Mouse (Mus musculus) liver, embryonic 15.5 days (tissue): Measurements from ENCODE around the gene Ret. TPM values are rescaled to one million over a fixed set of nuclear protein-coding genes. Genes with fewer than 3 reads are reported as not detected.
A peak's percentile ranks its signal among the peaks of the same experiment; 100 is the strongest.

Source experiments
- ATAC-seq: fragments of 200-750 bp; cut with Nextera tagmentation; 2 replicates; pipeline ENCODE4 v1.8.0; 2017; ENCODE audit warnings: moderate number of reproducible peaks, mild to moderate bottlenecking, moderate library complexity; ENCODE audit not compliant: insufficient read depth
- H3K27ac ChIP-seq: fragments of 300-500 bp; sonication (generic); replicated peaks from 2 replicates; pipeline ENCODE4 v1.5.1; 2015; ENCODE audit warnings: mild to moderate bottlenecking, inconsistent platforms
- H3K27me3 ChIP-seq: fragments of 300-500 bp; sonication (generic); 2 replicates; pipeline ENCODE4 v1.6.1; 2015; ENCODE audit warnings: mild to moderate bottlenecking, inconsistent platforms
- H3K36me3 ChIP-seq: fragments of 300-500 bp; sonication (generic); replicated peaks from 2 replicates; pipeline ENCODE4 v1.6.1; 2015; ENCODE audit warnings: moderate library complexity, mild to moderate bottlenecking, inconsistent platforms
- H3K4me1 ChIP-seq: fragments of 300-500 bp; sonication (generic); replicated peaks from 2 replicates; pipeline ENCODE4 v1.6.1; 2015; ENCODE audit warnings: inconsistent platforms
- H3K4me2 ChIP-seq: fragments of 300-500 bp; sonication (generic); 2 replicates; pipeline ENCODE4 v1.6.1; 2015; ENCODE audit warnings: moderate library complexity, mild to moderate bottlenecking, inconsistent platforms
- H3K4me3 ChIP-seq: fragments of 300-500 bp; sonication (generic); replicated peaks from 2 replicates; pipeline ENCODE4 v1.5.1; 2015; ENCODE audit warnings: mild to moderate bottlenecking, inconsistent platforms
- H3K9ac ChIP-seq: fragments of 300-500 bp; sonication (generic); 2 replicates; pipeline ENCODE4 v1.6.1; 2015; ENCODE audit warnings: moderate library complexity, mild to moderate bottlenecking, inconsistent platforms
- H3K9me3 ChIP-seq: fragments of 300-500 bp; sonication (generic); replicated peaks from 2 replicates; pipeline ENCODE4 v1.6.1; 2016; ENCODE audit warnings: inconsistent platforms
- WGBS: fragments of 180-500 bp; shearing (Covaris S2); methylation state at CpG from one replicate; pipeline ENCODE4 v1.1.7; 2015; ENCODE audit warnings: mixed read lengths; ENCODE audit not compliant: insufficient replicate concordance; 5-methylcytosine and 5-hydroxymethylcytosine counted together
- polyA plus RNA-seq: library from polyadenylated mRNA; unstranded; fragments of >200 nt; fragmentation: Nextera tagmentation; extraction: Ambion mirVana; gene quantifications from 2 replicates; pipeline ENCODE4 v1.2.1, GENCODE M21; 2015

The Ret gene
- polyA plus RNA-seq, 1 experiment from 2014 or later, result 0.08 TPM

DNA sequence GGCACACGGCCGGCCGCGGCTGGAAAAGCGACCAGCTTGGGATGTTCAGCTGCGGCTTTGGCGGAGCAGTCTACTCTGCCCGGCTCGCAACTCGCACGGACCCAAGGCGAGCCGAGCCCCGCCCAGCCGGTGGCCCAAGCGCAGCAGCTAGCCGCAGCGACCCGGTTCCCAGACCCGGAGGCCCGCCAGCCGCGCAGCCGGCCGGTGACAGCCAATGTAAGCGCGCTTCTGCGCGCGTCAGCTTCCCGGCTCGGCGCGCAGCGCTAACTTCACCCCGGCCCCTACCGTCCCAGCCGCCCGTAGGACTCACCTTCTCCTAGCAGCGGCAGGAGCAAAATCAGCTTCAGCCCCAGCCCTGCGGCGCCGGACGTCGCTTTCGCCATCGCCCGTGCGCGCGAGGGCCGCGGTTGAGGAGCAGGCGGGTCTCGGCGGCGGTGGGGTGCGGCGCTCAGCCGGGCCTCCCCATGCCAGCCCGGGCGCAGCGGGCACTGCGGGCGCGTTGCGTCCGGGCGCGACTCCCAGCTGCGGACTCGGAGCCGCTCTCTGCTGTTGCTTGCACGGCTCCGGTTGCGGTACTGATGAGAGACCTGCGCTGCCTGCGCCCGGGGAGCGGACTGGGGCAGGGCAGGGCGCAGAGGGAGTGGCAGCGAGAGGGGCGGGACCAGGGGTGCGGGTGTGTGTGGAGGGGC lies 623 bp downstream of the Ret start:
- Histone ChIP-seq H3K27ac (no peak overlapping the region), H3K4me1 (peaks cover 12% of the 10 kb centered on the region; the same call in 1 of the 2 replicates), H3K4me3 (peak overlapping the region; percentile 41), H3K27me3 (peaks cover 96% of the 10 kb centered on the region), H3K4me2 (peak overlapping the region; percentile 68), H3K9ac (no peak overlapping the region), H3K36me3 (no peaks in the 10 kb centered on the region), H3K9me3 (no peaks in the 10 kb centered on the region)
- WGBS, result under 1% methylated on average over 84 of the region's 84 CpGs
- no peak for ATAC-seq

DNA sequence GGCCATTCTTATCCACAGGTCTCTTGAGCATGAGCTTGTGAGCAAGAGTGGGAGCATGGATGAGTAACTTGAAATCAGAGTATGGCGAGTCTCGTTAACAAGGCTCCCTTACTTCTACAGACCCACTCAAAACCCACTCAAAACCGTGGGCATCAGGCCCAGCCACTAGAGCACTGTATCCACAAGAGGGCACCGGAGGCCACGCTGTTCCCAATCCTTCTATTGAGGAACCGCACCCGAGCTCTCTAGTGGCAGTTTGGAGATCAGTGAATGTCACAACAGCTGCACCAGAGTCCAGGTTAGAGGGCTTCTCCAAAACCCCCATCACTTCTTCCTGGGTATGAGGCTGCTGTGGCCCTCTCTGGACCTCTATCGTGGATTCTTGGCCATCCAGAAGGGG lies 2.4 kb downstream of the Ret start:
- peaks cover 12% of the 10 kb centered on the region; the same call in 1 of the 2 replicates for H3K4me1 ChIP-seq
- no peak overlapping the region for H3K4me3 ChIP-seq
- no peak overlapping the region for H3K27ac ChIP-seq
- H3K9me3 ChIP-seq, result no peaks in the 10 kb centered on the region
- no peak overlapping the region for H3K4me2 ChIP-seq
- ATAC-seq, result no peak
- no peaks in the 10 kb centered on the region for H3K36me3 ChIP-seq
- WGBS, result 29% methylated on average over 8 of the region's 8 CpGs
- H3K27me3 ChIP-seq, result peaks cover 88% of the 10 kb centered on the region
- no peak overlapping the region for H3K9ac ChIP-seq

DNA sequence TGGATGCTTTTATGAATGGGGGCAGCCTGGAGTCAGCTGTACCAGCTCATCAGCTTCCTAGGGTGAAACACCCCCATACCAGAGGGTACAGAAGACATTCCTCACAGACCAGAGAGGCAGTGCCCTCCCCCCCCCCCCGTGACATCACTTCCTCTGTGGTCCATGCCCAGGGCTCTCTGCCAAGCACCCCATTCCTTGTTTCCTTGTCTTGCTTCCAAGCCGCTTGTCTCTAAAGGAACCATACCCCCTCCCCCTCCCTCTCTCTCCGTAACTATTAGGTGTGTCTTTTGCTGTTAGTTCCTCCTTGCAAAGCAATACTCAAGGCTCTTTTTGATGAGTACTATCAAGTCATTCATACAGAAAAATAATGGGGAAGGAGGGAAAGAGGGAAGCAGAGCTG lies 4.6 kb downstream of the Ret start:
- Histone ChIP-seq H3K4me3 (no peak overlapping the region), H3K4me2 (no peak overlapping the region), H3K27me3 (peaks cover 67% of the 10 kb centered on the region), H3K36me3 (no peaks in the 10 kb centered on the region), H3K4me1 (peaks cover 12% of the 10 kb centered on the region; the same call in 1 of the 2 replicates), H3K9ac (no peak overlapping the region), H3K27ac (no peak overlapping the region), H3K9me3 (no peaks in the 10 kb centered on the region)
- whole genome bisulfite sequencing, result 16% methylated on average over 3 of the region's 3 CpGs
- ATAC-seq, result no peak

DNA sequence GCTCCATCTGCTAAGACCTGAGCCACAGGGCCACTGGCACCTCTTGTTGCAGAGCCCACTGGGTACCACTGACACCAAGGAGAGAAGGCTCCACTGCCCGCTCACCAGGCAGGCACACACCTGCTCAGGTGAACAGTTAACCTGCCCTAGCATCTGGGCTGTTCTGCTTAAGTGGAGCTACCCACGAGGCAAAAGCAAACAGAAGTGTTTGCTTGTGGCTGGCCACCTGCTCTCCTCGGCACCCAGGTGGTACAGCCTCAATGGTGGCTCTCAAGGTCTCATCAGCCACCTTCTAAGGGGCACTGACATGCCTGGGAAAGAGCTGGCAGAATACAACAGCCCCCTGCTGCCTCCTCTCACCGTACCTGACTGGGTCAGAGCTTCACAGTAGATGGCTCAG lies 5.3 kb downstream of the Ret start:
- ATAC-seq, result no peak
- H3K4me3 ChIP-seq, result no peak overlapping the region
- no peak overlapping the region for H3K27ac ChIP-seq
- H3K36me3 ChIP-seq, result no peaks in the 10 kb centered on the region
- H3K27me3 ChIP-seq, result peaks cover 60% of the 10 kb centered on the region
- no peaks in the 10 kb centered on the region for H3K9me3 ChIP-seq
- 36% methylated on average over 4 of the region's 4 CpGs for WGBS
- no peak overlapping the region for H3K4me2 ChIP-seq
- peaks cover 8% of the 10 kb centered on the region; the same call in 1 of the 2 replicates for H3K4me1 ChIP-seq
- H3K9ac ChIP-seq, result no peak overlapping the region

DNA sequence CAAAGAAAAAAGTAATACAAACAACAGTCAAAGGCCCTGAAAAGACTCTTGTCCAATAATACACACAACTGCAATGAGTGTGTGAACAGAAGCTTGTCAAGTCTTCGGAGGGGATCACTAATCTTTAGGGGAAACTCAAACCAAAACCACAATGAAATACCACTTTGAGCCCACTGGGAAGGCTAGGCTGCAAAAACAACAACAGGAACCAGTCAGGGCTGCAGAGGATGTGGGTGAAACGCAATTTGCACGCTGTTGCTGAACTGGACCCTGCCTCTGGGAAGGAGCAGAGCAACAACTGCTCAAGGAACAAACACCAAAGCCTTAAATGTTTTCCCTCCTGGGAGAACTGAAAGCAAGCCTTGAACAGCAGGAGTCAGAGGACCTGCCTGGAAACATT lies 7.8 kb downstream of the Ret start:
- no peak overlapping the region for H3K27ac ChIP-seq
- no peak overlapping the region for H3K9ac ChIP-seq
- H3K27me3 ChIP-seq, result peaks cover 35% of the 10 kb centered on the region
- H3K36me3 ChIP-seq, result no peaks in the 10 kb centered on the region
- H3K4me1 ChIP-seq, result no peaks in the 10 kb centered on the region
- 15% methylated on average over 3 of the region's 3 CpGs for WGBS
- no peak for ATAC-seq
- no peaks in the 10 kb centered on the region for H3K9me3 ChIP-seq
- no peak overlapping the region for H3K4me3 ChIP-seq
- H3K4me2 ChIP-seq, result no peak overlapping the region

DNA sequence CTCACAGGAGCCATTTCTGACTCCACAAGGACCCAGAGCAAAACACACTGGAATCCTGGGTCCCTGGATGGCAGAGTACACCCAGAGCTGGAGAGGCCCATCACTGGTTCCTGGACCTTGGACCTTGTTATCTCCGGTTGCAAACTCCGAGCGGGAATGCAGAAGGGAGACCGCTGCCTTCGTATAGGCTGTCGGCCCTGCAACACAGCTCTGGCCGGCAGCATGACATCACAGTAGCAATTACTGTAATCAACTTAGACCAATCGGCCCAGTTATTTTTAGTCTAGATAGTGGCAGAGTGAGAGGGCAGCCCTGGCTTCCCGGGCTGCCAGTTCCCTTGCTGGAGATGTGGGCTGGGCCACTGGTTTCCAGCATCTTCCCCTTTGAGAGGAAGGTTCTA lies 8.9 kb downstream of the Ret start:
- H3K4me1 ChIP-seq, result no peaks in the 10 kb centered on the region
- H3K9ac ChIP-seq, result no peak overlapping the region
- no peak overlapping the region for H3K4me3 ChIP-seq
- no peak overlapping the region for H3K27ac ChIP-seq
- H3K4me2 ChIP-seq, result no peak overlapping the region
- 48% methylated on average over 9 of the region's 9 CpGs for WGBS
- H3K36me3 ChIP-seq, result no peaks in the 10 kb centered on the region
- H3K27me3 ChIP-seq, result peaks cover 24% of the 10 kb centered on the region
- ATAC-seq, result no peak
- H3K9me3 ChIP-seq, result no peaks in the 10 kb centered on the region

DNA sequence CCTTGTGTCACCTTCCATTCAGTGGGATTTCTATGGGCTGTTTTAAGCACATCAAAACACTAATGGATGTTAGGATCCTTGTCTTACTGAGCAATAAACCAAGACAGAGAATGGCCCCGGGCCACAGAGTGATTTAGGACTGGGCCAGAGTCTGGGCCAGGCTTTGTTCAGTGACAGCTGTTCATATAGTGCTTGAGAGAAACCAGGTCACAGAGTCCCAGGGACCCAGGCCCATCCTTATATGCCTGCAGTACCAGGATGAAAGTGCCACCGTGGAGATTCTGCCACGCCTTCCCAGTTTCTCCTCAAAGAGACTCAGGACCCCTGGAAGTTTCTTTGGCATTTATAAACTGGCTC lies 10.3 kb downstream of the Ret start:
- Histone ChIP-seq H3K9me3 (no peaks in the 10 kb centered on the region), H3K4me3 (no peak overlapping the region), H3K36me3 (no peaks in the 10 kb centered on the region), H3K27ac (no peak overlapping the region), H3K9ac (no peak overlapping the region), H3K4me2 (no peak overlapping the region), H3K27me3 (peaks cover 11% of the 10 kb centered on the region), H3K4me1 (no peaks in the 10 kb centered on the region)
- ATAC-seq, result no peak
- WGBS, result 55% methylated on average over 3 of the region's 3 CpGs

DNA sequence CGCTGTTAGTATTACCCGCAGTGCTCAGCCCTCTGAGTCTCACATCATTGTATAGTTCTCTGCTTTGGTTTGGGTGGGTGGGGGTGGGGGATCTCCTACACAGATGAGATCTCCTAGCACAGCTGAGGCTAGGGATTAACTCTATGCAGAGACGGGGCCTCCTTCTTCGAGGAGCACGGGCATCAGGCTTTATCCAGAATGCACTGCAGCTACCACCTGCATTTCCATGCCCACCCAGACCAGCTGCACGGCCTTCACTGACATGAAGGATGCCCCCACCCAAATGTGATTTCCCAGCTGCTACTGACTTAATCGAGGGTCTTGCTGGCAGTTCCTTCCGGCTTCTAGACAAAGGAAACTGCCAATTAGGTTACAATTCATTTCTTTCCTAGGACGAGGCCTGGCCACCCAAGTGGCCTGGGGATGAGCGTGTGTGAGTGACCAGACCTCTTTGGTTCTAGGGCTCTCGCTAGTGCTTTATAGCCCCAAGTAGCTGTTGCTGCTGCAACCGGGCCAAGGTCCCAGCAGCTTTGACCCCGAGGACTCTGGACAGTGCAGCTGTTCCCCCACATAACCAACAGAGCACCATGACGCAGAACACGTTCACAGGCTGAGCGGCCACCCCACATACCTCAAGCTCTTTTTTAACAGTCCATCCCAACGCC lies 10.8 kb downstream of the Ret start:
- no peak overlapping the region for H3K27ac ChIP-seq
- H3K27me3 ChIP-seq, result peaks cover 6% of the 10 kb centered on the region; the same call in 1 of the 2 replicates
- H3K4me2 ChIP-seq, result no peak overlapping the region
- H3K4me1 ChIP-seq, result no peaks in the 10 kb centered on the region
- H3K9me3 ChIP-seq, result no peaks in the 10 kb centered on the region
- H3K4me3 ChIP-seq, result no peak overlapping the region
- no peaks in the 10 kb centered on the region for H3K36me3 ChIP-seq
- no peak overlapping the region for H3K9ac ChIP-seq
- no peak for ATAC-seq
- WGBS, result 61% methylated on average over 17 of the region's 17 CpGs

DNA sequence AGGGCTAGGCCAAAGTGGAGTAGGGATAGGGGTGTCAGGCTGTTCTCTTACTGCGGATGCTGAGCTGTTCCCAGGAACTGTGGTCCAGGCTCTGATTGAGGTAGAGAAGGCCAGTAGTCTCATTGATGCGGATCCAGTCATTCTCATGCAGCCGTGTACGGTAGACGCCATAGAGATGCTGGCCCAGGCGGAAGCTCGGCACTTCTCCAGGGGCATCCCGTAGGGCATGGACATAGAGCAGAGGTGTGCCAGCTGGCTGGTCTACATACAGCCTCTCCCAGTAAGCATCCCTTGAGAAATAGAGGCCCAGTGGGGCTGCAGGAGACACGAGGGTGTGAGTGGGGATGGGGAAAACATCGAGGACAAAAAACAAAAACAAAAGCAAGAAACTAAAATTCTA lies 13.4 kb downstream of the Ret start:
- H3K36me3 ChIP-seq, result no peaks in the 10 kb centered on the region
- H3K4me1 ChIP-seq, result 0 out of 2 replicates have a peak, but pooled peaks cover 2% of the 10 kb centered on the region
- no peak overlapping the region for H3K4me2 ChIP-seq
- no peaks in the 10 kb centered on the region for H3K27me3 ChIP-seq
- no peak overlapping the region for H3K4me3 ChIP-seq
- no peaks in the 10 kb centered on the region for H3K9me3 ChIP-seq
- no peak overlapping the region for H3K27ac ChIP-seq
- no peak overlapping the region for H3K9ac ChIP-seq
- no peak for ATAC-seq
- WGBS, result 69% methylated on average over 10 of the region's 10 CpGs

DNA sequence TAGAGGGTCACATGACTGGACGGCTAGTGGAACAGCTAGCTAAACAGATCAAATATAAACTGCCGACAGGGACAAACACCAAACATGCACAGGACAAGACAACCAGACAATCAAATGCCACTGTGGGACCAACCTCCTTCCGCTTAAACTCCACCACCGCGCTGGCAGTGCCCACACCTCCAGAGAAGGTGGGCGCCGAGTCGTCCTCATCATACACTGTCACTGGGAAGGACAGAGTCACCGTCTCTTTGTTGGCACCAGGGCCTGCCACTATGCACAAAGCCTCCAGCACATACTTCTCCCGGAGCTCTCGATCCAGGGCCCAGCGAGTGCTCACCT lies 17.5 kb downstream of the Ret start:
- H3K36me3 ChIP-seq, result no peaks in the 10 kb centered on the region
- no peak for ATAC-seq
- no peak overlapping the region for H3K4me3 ChIP-seq
- H3K4me2 ChIP-seq, result no peak overlapping the region
- no peak overlapping the region for H3K9ac ChIP-seq
- 66% methylated on average over 12 of the region's 12 CpGs for WGBS
- no peaks in the 10 kb centered on the region for H3K27me3 ChIP-seq
- H3K27ac ChIP-seq, result no peak overlapping the region
- H3K9me3 ChIP-seq, result no peaks in the 10 kb centered on the region
- H3K4me1 ChIP-seq, result 0 out of 2 replicates have a peak, but pooled peaks cover 2% of the 10 kb centered on the region

DNA sequence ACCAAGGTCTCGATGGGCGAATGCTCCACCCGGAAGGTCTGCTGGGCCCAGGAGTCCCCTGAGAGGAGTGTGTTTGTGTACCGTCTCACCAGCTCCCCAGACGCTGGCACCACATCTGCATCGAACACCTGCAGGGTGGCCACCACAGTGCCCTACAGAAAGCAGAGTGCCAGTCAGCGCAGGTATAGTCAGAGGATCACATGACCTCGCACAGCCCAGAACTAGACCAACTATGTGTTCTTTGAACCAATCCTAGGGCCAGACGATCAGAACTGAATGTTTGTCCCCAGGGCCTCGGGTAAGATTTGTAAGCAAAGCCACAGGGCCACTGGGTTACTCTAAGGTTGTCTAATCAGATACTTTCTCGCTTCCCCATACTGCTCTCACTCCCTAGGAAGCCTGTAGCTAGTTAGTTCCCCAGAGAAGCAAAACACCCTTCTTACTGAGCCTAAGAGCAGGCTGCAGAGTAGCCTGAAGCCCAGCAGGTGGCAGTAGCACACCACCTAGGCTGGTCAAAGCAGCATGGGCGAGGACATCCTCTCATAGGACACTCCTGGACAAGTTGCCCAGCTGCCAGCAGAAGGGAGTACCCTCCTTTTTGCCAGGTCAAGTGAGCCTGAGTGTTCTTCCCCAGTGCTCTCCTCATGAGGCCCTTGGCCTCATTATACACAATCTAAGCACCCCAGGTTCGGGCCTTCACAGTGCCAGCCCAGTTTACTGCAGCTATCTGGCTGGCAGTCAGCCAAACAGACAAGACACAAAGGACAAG lies 18.0 kb downstream of the Ret start:
- H3K27me3 ChIP-seq, result no peaks in the 10 kb centered on the region
- 44% methylated on average over 13 of the region's 13 CpGs for WGBS
- H3K36me3 ChIP-seq, result no peaks in the 10 kb centered on the region
- H3K4me2 ChIP-seq, result no peak overlapping the region
- no peaks in the 10 kb centered on the region for H3K9me3 ChIP-seq
- peak; percentile 60 for ATAC-seq
- H3K4me3 ChIP-seq, result no peak overlapping the region
- no peak overlapping the region for H3K9ac ChIP-seq
- H3K27ac ChIP-seq, result no peak overlapping the region
- 0 out of 2 replicates have a peak, but pooled peaks cover 2% of the 10 kb centered on the region for H3K4me1 ChIP-seq
